Mouse (Mus musculus): ENCODE measurements around the gene Krt34.

Krt34 gene

GRCm38 (mm10) chr11:99994384-99994661 is 47.0 kb downstream of the Krt34 start:
- DNase-seq, result no peak

GRCm38 (mm10) chr11:99993620-99994383 is 47.6 kb downstream of the Krt34 start, which contains the start of gene Krtap17-1:
Gene Krtap17-1 (minus strand): TSS chr11:99993994.
- no peak for DNase-seq

- no peak for DNase-seq
These were observed 50.8 kb downstream of the Krt34 start for GRCm38 (mm10) chr11:99990571-99990970.

GRCm38 (mm10) chr11:99989881-99990405 is 51.4 kb downstream of the Krt34 start:
- DNase-seq, result no peak

- no peak for DNase-seq
These were observed 52.8 kb downstream of the Krt34 start for GRCm38 (mm10) chr11:99988530-99988929.
